Mouse (Mus musculus): Measurements from ENCODE around the gene Ist1. TPM values are rescaled to one million over a fixed set of nuclear protein-coding genes. Genes with fewer than 3 reads are reported as not detected.

Gene Ist1
- total RNA-seq (2021) = 10 to 100 TPM; 25.4 to 31.4 TPM
- long read RNA-seq, experiment 1, transcript Ist1-201 (10 exons, 2,304 nt) = major isoform, 9 of 21 reads
- long read RNA-seq, experiment 1, partial matches to known transcripts = 5 of 21 reads
- long read RNA-seq, experiment 1, other reads (novel, unspliced or antisense) = 7 of 21 reads
- long read RNA-seq, experiment 2, transcript Ist1-201 (10 exons, 2,304 nt) = major isoform, 9 of 23 reads
- long read RNA-seq, experiment 2, partial matches to known transcripts = 4 of 23 reads
- long read RNA-seq, experiment 2, other reads (novel, unspliced or antisense) = 8 of 23 reads

DNA sequence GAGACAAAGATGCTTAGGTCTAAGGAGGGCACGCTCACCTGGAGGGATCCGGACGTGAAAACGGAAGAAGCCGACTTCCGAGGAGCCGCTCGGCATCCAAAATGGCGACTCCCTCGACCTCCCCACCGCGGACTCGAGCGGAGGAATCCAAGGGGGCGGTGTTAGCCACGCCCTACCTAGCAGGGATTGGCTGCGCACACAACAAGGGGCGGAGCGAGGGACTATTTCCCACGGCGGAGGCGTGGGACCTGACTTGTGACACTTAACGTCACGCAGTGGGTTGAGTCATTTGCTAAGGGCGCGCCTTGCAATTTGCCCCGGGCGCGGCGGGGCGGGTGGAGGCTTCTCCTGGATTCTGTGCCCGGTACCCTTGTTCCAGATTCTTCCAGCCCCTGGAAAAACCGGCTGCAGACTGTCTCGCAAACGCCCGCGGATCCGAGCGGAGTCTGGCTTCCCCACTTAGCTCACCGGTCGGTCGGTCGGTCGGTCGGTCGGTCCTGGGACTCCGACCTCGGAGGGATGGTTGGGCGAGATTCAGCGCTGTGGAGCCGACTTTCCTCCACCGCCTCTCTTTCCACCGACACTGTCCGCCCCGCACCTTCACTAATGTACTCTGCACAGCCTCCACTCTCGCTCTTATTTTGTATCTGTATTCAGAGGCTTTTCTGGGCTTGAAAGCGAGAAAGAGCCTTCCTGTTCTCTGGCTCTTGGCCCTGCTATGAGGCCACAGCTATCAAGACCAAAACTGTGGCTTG, at the start of gene Ist1:
Gene Ist1, minus strand, starts transcription at position 115 of the 755 bp plus-strand sequence.
- peak; percentile 96 to 98 for DNase-seq
- intact Hi-C loops (cut with DNase I) = loop anchor here (2.0 kb wide), 1 partner anchor 13 kb away; no protein-coding TSS in a partner anchor

DNA sequence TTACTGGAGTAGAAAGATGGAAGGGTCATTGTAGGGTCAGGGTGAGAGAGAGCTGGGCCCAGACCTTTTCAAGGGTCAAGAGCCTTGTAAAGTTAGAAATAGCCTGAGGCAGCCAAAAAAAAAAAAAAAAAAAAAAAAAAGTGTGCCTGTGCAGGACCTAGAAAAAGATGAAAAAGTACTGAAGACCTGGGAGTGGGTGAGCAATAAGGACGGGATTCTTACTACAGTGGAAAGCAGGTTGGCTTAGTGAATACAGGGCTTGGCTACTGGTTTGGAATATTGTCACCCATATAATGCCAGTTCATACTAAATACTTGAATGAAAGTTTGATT, 45.0 kb upstream of the Ist1 start:
- intact Hi-C loops (cut with DNase I) = no loop called here
- DNase-seq = no peak

DNA sequence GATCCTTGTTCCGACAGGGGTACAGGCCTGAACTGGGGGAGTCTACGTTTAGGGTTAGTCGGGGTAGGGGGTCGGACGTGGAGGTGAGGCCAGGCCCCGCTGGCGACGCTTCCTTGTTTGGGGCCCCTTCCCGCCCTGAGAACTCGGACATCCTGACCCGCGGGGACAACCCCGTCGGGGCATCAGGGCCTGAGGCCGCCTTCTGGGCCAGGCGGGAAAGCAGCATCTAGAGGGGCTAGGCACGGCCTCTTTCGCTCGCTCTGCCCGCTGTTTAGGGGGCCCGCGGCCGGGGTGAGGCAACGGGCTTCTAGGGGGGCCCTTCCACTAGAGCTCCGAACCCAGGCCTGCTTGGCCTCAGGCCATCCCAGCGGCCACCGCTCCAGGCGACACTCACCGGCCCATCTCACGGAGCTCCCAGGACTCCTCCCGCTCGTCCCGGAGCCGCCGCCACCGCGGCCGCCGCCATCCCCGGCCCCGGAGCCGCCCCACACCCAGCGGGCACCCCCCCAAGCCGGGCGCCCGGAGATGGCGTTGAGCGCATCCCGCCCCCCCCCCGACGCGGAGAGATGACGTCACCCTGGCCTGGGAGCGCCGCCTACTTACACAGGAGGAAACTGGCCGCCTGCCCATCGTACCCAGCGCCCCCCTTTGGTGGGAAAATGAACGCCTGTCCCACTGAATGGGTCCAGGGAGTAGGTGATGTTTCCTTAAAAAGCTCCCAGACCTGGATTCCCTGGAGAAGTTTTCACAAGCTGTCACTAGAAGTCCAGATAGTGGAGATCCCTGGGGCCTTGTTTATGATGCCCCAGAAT, 44.4 kb upstream of the Ist1 start, which contains the start of gene Atxn1l:
Gene Atxn1l, minus strand, starts transcription at position 503 of the 812 bp plus-strand sequence.
- intact Hi-C loops (cut with DNase I) = no loop called here
- peak; percentile 82 to 83 for DNase-seq

DNA sequence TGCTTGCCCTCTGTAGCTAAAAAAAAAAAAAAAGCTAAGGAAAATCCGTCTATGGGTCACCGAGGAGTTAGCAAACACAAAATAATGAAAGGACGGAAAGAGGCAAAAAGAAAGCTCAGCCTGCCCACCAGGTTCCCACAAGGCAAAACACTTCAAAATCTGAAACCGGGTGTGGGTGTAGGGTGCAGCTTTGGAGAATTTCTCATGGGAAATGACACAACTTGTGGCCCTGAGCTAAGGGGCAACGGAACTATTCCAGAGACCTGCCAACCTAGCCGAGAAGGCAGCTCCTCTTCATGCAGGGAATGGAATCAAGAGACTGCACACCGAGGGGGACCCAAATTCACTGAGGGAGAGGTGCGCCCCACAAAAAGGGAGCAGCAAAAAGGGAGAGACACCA, 43.8 kb upstream of the Ist1 start:
- intact Hi-C loops (cut with DNase I) = no loop called here

DNA sequence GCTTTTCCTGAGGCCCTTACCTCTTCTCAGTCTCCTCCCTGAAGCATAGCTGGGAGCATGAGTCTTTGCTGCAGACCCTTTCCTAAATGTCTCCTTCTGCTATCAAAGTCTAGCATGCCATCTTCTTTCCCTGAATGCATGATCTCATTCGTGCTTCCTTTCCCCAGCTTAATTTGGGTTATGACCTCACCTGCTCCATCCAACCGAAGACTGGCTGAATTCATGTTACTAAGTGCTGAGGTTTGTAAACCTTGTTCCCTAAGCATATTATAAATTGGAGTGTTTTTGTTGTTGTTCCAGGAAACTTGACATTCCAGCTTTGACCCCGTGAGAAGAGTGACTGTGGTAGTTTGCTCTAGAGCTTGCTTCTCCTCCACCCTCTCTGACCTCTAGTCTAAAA, 41.0 kb upstream of the Ist1 start:
- intact Hi-C loops (cut with DNase I) = no loop called here
- DNase-seq = no peak

More for the DNA sequence above, 43.8 kb upstream of the Ist1 start:
- DNase-seq = no peak

DNA sequence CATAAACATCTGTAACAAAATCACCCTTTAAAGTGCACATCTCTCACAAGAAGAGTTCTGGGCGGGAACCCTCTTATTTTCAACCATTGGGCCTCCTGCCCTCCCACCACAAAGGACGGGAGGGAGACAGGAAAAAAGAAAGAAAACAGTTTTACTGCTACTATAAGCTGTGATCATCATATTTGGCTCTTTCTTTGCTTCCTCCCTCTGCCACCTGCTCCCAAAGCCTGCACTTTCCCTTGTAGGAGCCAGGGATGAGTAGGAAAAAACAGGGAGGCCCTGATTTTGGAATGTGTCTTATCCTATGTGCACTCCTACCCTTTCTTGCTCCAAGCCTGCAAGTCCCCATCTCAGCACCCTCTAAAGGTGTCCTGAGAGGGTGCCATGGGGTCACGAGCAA, 38.0 kb upstream of the Ist1 start:
- no peak for DNase-seq
- intact Hi-C loops (cut with DNase I) = no loop called here

DNA sequence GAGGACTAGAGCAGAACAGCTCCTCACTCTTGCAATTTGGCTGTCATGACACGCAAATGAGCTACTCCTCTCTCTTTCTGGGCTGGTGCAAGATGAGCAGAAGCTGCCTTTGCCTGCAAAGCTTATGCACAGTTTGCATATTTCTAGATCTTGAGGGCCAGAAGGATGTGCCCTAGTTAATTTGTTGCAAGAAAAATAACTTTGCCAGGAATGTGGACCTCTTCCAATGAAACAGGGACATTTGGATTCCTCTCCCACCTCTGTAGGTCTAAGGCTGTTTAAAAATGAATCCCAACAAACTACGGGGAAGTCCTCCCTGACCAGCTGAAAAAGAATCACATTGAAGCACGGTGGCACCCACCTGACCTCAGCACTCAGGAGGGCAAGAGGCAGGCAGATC, 32.0 kb upstream of the Ist1 start:
- DNase-seq = no peak
- intact Hi-C loops (cut with DNase I) = no loop called here

DNA sequence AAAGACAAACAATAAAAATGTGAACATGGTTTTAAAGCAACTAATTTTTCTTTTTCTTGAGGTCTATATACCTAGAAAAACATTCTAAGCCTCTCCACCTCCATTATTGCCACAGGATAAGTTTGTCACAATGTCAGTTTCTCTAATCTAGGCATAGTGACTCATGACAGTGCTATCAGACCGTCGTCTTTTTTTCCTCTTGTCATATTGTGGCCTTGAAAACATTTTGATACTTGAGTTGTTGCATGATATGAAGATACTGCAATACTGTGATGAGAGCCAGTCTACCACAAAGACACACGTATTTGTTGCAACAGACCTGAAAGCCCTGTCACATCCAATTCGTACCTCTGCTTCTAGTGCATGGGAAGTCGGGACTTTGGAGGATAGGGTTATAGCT, 21.9 kb upstream of the Ist1 start:
- intact Hi-C loops (cut with DNase I) = no loop called here
- DNase-seq = no peak

DNA sequence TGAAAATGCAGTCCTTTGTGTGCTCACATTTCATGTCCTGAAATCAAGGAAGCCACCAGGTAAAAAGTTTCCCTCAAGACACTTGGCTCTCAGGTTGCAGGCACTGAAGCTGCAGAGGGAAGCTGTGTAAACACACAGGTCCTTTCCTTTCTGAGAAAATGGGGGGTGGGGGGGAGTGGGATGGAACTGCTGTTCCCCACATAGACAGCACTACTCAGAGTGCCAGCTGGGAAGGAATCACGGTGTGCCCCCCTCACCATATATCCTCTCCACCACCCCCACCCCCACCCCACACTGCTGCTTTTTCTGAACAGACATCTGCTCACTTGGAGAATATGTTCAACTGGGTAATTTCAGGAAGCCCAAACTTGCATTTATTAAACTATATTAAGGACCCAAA, 19.5 kb upstream of the Ist1 start:
- intact Hi-C loops (cut with DNase I) = no loop called here
- DNase-seq = no peak

DNA sequence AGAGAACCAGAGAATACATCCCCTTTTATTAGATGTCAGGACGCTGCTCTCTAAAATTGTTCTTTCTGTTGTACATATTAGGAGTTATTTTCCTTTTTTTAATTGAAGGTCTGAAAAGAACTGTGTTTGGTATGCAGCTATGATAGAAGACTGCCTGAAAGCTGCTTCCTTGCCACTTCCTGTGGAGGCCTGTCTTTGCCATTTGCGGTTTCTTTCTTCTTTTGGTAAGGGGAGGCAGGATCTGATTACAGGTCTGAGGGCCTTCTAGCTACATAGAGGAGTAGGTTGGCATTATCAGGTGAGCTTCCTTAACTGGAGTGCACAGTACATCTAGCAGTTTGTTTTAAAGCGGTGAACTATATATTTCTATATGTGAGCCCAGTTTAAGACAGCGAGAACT, 14.9 kb upstream of the Ist1 start:
- no peak for DNase-seq
- intact Hi-C loops (cut with DNase I) = loop anchor here (2.0 kb wide), 1 partner anchor 15 kb away; the partner anchor contains the start of gene Ist1

DNA sequence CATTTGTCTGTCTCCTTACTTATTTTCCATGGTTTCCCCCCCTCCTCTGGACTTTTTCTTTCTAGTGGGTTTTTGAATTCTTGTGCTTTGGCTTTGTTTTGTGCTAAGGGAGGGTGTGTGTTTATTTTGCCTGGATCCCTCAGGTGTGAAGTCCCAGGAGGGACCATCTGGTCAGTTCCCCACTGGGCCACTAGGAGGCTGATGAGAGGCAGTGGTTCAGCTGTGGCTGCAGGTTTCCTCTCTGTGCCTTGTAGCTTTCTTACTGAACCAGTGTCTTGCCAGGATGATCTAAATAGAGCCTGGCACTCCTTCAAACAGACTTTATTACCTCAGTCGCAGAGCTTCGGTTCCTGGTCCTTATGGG, 13.8 kb upstream of the Ist1 start:
- intact Hi-C loops (cut with DNase I) = loop anchor here (2.0 kb wide), 1 partner anchor 14 kb away; the partner anchor contains the start of gene Ist1
- DNase-seq = peak; percentile 45 to 64

DNA sequence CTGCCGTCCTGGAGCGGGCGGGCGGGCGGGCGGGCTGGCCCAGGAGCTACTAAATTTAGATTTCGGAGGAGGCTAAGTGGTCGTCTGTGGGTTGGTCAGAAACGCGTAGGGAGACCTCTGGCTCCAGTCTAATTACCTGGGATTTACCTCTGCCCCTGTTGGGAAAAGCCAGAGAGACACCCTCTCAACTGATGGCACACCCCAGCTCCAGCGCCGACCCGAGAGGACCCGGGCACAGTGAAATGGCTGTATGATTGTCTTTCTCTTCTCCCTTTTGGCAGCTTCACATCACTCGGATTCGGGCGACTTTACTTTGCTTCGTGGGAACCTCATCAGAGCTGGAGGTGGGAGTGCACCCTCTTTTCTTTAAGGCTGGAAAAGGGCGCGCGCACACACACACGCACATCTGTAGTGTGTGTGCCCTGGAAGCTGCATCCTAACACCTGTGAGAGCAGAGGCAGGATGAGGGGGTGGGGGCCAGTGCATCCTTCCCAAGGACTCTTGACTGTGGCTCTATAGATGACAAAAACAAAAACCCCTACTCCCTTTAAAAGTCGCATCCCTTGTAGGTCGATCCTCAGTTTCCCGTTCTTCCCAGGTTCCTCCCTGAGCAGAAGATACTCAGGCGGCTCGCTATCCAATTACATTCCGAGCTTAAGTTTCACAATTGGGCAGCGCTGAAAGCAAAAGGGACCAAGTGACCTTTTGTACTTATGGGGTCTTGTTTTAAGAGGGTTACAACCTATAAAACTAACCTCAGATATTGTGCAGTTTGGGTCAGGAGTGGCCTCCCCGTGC, 13.2 kb upstream of the Ist1 start:
- DNase-seq = no peak
- intact Hi-C loops (cut with DNase I) = loop anchor here (2.0 kb wide), 1 partner anchor 13 kb away; the partner anchor contains the start of gene Ist1

DNA sequence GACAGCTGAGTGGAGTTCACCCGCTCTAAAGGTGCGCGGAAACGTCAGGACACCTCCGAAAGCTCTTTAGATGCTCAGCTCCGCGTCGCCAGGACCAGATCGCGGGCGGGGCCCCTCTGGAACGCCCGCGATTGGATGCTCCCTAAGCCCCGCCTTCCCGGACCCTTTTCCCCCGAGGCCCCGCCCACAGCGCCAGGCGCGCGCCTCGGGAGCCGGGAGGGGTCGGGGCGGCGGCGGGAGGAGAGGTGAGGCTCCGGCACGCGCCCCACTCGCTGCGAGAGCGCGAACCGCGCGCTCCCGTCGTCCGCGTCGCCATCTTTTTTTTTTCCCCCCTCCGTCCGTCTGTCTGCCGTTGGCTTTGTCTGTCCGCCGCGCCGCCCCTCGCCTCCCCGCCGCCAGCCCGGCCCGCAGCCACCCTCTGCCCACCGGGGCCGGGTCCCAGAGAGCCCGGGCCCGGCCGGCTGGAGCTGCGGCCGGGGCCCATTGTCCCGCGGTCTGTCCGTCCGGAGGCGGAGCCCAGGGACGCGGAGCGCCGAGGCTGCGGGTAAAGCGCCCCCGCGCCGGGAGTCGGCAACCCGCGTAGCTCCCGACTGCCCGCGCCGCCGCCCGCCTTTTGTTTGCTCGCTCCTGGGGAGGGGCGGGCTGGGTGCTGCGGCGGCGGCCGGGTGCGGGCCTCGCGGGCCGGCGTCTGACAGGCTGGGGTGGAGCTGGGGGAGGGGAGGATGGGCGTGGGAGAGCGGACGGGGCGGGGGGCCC, 12.4 kb upstream of the Ist1 start, which contains the start of gene Zfp821:
Gene Zfp821, plus strand, starts transcription at position 227 of the 756 bp plus-strand sequence.
- DNase-seq = peak; percentile 86 to 89
- intact Hi-C loops (cut with DNase I) = loop anchor here (2.0 kb wide), 1 partner anchor 13 kb away; the partner anchor contains the start of gene Ist1

DNA sequence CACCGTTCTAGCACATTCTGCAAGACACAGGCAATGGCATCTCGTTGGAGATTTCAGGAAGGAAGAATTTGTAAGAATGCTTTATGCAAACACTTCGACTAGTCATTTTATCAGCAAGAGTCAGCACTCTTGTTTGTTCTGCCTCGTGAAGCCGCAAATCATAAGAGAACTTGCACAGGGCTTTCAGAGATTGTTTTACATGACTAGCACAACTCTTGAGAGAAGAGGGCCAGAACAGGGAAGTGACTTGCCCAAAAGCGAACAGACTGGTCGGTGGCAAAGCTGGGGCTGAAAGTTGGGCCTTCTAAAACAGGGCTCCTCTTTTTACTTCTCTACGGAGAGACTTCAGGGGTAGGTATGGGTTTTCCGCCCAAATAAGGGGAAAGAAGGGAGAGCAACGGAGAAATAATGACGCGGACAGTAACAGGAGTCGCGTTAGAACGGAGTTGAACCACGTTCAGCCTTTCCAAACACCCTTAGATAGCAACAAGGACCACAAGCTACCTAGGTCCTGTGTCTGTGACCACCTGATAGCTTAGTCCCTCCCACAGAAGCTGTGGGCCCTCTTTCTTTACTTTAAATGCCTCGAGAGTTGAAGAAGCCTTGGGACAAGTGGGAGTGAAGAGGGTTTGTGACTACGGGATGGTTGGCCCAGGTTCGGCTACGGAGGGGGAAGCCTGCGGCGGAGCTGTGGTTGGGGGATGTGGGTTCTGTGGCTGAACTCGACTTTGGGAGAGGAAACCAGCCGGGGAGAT, 11.7 kb upstream of the Ist1 start:
- DNase-seq = no peak
- intact Hi-C loops (cut with DNase I) = no loop called here

DNA sequence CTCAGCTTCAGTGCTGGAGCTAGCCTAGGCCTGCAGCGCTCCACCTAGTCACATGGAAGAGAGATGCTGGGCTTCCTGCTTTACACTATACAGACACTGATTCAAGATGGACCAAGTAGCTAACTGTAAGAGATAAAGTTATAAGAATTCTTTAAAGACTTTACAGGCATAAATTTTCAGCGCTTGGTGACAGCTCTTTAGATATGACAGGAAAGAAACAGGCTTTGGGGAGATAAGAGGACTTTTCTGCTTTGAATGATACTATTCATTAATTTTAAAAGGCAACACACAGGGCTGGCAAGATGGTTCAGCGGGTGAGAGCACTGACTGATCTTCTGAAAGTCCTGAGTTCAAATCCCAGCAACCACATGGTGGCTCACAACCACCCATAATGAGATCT, 5.4 kb upstream of the Ist1 start:
- intact Hi-C loops (cut with DNase I) = no loop called here
- DNase-seq = no peak

DNA sequence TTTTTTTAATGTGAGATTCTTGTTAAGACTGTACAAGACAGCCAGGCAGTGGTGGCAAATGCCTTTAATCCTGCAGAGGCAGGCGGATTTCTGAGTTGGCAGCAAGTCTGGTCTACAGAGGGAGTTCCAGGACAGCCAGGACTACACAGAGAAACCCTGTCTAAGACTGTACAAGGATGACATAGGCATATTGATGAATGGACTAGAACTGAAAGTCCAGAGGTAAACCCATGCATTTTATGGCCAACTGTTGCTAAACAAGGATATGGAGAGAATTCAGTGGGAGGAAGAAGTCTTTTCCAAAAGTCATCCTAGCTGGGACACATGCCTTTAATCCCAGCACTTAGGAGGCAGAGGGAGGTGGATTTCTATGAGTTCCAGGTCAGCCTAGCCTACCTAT, 4.7 kb upstream of the Ist1 start:
- no peak for DNase-seq
- intact Hi-C loops (cut with DNase I) = no loop called here

DNA sequence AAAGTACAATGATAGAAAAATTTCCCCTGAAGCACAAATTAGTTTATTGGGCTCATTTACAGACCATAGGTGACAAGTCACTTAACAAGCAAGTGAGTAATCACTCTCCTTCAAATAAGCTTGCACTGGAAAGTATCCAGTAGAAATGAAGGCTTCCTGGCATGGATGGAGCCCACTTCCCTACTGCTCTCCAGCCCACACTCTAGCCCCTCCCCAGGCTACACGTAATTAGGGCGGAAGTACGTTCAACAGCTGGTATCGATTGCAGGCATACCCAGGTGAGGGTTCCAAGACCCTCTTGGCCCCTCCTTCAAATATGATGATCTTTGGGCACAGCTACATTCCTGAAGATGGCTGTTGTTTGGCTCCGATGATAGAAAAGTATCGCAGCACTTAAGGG, 1.1 kb upstream of the Ist1 start:
- no peak for DNase-seq
- intact Hi-C loops (cut with DNase I) = no loop called here

DNA sequence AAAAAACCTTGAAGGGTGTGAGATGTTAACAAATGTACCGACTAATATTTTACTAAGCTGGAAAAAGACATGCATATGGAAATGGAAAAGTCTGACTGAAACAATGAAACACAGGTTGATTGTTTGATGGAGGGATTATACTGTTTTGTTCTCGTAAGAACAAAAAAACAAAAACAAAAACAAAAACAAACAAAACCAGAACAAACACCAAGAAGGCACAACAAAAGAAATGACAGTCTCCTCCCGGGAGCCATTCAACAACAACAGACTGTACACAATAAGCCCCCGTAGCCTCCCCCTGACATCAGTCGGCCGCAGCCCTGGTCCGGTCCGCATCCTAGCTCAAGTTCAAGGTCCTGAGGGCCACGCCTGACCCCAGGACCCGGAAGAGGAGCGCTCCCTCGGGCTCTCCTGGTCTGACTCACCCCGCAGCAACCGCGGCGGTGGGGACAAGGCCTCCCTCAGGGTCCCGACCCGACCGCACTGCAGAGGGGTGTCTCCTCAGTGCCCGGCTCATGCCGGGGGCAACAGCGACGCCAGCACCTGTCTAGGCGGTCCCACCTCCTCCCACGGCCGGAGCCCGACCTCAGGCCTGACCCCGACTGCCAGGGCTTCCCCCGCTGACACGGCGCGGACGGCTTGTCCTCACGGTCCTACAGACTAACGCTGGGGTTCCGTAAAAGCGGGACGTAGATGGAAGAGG, 466 bp downstream of the Ist1 start:
- intact Hi-C loops (cut with DNase I) = loop anchor here (2.0 kb wide), 1 partner anchor 14 kb away; no protein-coding TSS in a partner anchor
- peak in 1 of 2 experiments; percentile 40 for DNase-seq

All from gastrocnemius, postnatal 36 days (tissue).